10 mouse cellular contexts compared by ENCODE assay signal in genomic region chr8:61236506-61237268, GRCm38 (mm10). TPM values are rescaled to one million over a fixed set of nuclear protein-coding genes. Genes with fewer than 3 reads are reported as not detected.
DNase-seq lines count a peak whose midpoint lies in the region; ATAC-seq and TF ChIP-seq lines count a peak whose summit lies in the region.
"Had no signal": no experiment of that assay in that cellular context is flagged by ENCODE, and none has a peak within 500 bp of the region (broad histone marks: within the 10 kb centered on the region; RNA-seq: fewer than 3 reads in every experiment).

No protein-coding gene starts in this region.

- peaks cover 35% of the 10 kb centered on the region for H3K4me1 ChIP-seq in forebrain, embryonic 10.5 days
- H3K4me1 ChIP-seq in forebrain, embryonic 11.5 days (replicated peaks; ENCODE audit: control insufficient read depth, insufficient read depth, low read length) = no peaks in the 10 kb centered on the region
- peaks cover 22% of the 10 kb centered on the region for H3K4me1 ChIP-seq in hindbrain, embryonic 15.5 days (replicated peaks)
- H3K4me1 ChIP-seq in hindbrain, postnatal 0 days (ENCODE audit: insufficient read depth, low read length) = no peaks in the 10 kb centered on the region
- H3K4me1 ChIP-seq in liver, embryonic 12.5 days = peaks cover 12% of the 10 kb centered on the region

- H3K36me3 ChIP-seq in forebrain, embryonic 10.5 days (replicated peaks) = peaks cover 51% of the 10 kb centered on the region
- no peaks in the 10 kb centered on the region; the same call in 1 of the 2 replicates for H3K36me3 ChIP-seq in forebrain, embryonic 11.5 days (ENCODE audit: control insufficient read depth, insufficient read depth, low read length)
- H3K36me3 ChIP-seq in hindbrain, embryonic 15.5 days = no peaks in the 10 kb centered on the region
- H3K36me3 ChIP-seq in hindbrain, postnatal 0 days (ENCODE audit: insufficient read depth, low read length) = no peaks in the 10 kb centered on the region
- H3K36me3 ChIP-seq in liver, embryonic 12.5 days = no peaks in the 10 kb centered on the region

- H3K4me3 ChIP-seq in forebrain, embryonic 10.5 days = no peak overlapping the region
- H3K4me3 ChIP-seq in forebrain, embryonic 11.5 days (ENCODE audit: low read depth, low read length) = no peak overlapping the region
- H3K4me3 ChIP-seq in hindbrain, embryonic 15.5 days = no peak overlapping the region
- no peak overlapping the region for H3K4me3 ChIP-seq in hindbrain, postnatal 0 days (ENCODE audit: low read length)
- H3K4me3 ChIP-seq in liver, embryonic 12.5 days = no peak overlapping the region

- 82% methylated on average over 9 of the region's 9 CpGs for WGBS in forebrain, embryonic 10.5 days
- WGBS in forebrain, embryonic 11.5 days = 82% methylated on average over 9 of the region's 9 CpGs
- WGBS in hindbrain, embryonic 15.5 days = 74% methylated on average over 9 of the region's 9 CpGs
- 73% methylated on average over 9 of the region's 9 CpGs for WGBS in hindbrain, postnatal 0 days
- WGBS in liver, embryonic 12.5 days (ENCODE audit: insufficient replicate concordance) = 42% methylated on average over 9 of the region's 9 CpGs

- no peak for DNase-seq in forebrain, embryonic 10.5 days (ENCODE audit: extremely low spot score, low spot score)
- no peak for DNase-seq in forebrain, embryonic 11.5 days (ENCODE audit: low spot score)
- DNase-seq in hindbrain, postnatal 0 days (ENCODE audit: low spot score) = no peak
- DNase-seq in brain, embryonic 18.5 days (ENCODE audit: low read depth, low spot score) = peak; percentile 72
- no peak for DNase-seq in adrenal gland, adult (ENCODE audit: inconsistent age in 2 of 2, low spot score in 1 of 2)
- no peak for DNase-seq in neural tube, embryonic 10.5 days (ENCODE audit: extremely low spot score, low spot score)
- DNase-seq: cerebellum, postnatal 25 days; heart, postnatal 14 days had no signal

- no peak overlapping the region for H3K9ac ChIP-seq in forebrain, embryonic 11.5 days (ENCODE audit: low read length)
- no peak overlapping the region for H3K9ac ChIP-seq in hindbrain, embryonic 15.5 days
- no peak overlapping the region for H3K9ac ChIP-seq in hindbrain, postnatal 0 days (replicated peaks; ENCODE audit: low read length)
- H3K9ac ChIP-seq in liver, embryonic 12.5 days = no peak overlapping the region

- no peak for TF ChIP-seq CTCF in hindbrain, postnatal 0 days (IDR thresholded peaks at IDR 0.05; ENCODE audit: low read depth)

- peaks cover under 1% of the 10 kb centered on the region; the same call in 1 of the 2 replicates for H3K9me3 ChIP-seq in forebrain, embryonic 10.5 days
- no peaks in the 10 kb centered on the region for H3K9me3 ChIP-seq in forebrain, embryonic 11.5 days (ENCODE audit: control insufficient read depth, low read length)
- H3K9me3 ChIP-seq in hindbrain, embryonic 15.5 days = no peaks in the 10 kb centered on the region
- no peaks in the 10 kb centered on the region for H3K9me3 ChIP-seq in hindbrain, postnatal 0 days (ENCODE audit: low read length)
- H3K9me3 ChIP-seq in liver, embryonic 12.5 days (replicated peaks) = no peaks in the 10 kb centered on the region

- no peak; the same call in 1 of the 2 replicates for ATAC-seq in forebrain, embryonic 11.5 days (replicated peaks; ENCODE audit: low FRiP score)
- ATAC-seq in hindbrain, embryonic 15.5 days (ENCODE audit: low FRiP score, low read depth) = peak; percentile 13; the same call in 1 of the 2 replicates
- no peak for ATAC-seq in hindbrain, postnatal 0 days
- ATAC-seq in liver, embryonic 12.5 days = peak; percentile 35; the same call in 1 of the 2 replicates

- H3K27ac ChIP-seq in forebrain, embryonic 10.5 days = 0 out of 2 replicates have a peak overlapping the region, but pooled peaks have one; percentile 65
- H3K27ac ChIP-seq in forebrain, embryonic 11.5 days (ENCODE audit: low read depth, low read length) = no peak overlapping the region
- no peak overlapping the region for H3K27ac ChIP-seq in hindbrain, embryonic 15.5 days (replicated peaks)
- H3K27ac ChIP-seq in hindbrain, postnatal 0 days = no peak overlapping the region
- no peak overlapping the region for H3K27ac ChIP-seq in liver, embryonic 12.5 days

- H3K4me2 ChIP-seq in forebrain, embryonic 11.5 days (ENCODE audit: low read depth, low read length, severe bottlenecking) = no peak overlapping the region
- no peak overlapping the region for H3K4me2 ChIP-seq in hindbrain, embryonic 15.5 days
- H3K4me2 ChIP-seq in hindbrain, postnatal 0 days (ENCODE audit: low read depth, low read length) = no peak overlapping the region
- no peak overlapping the region for H3K4me2 ChIP-seq in liver, embryonic 12.5 days

- no peaks in the 10 kb centered on the region for H3K27me3 ChIP-seq in forebrain, embryonic 10.5 days (ENCODE audit: poor library complexity, severe bottlenecking)
- H3K27me3 ChIP-seq in forebrain, embryonic 11.5 days (ENCODE audit: control insufficient read depth, insufficient read depth, low read length) = no peaks in the 10 kb centered on the region
- no peaks in the 10 kb centered on the region for H3K27me3 ChIP-seq in hindbrain, embryonic 15.5 days
- no peaks in the 10 kb centered on the region for H3K27me3 ChIP-seq in hindbrain, postnatal 0 days (ENCODE audit: insufficient read depth, low read length)
- no peaks in the 10 kb centered on the region for H3K27me3 ChIP-seq in liver, embryonic 12.5 days (replicated peaks)

RNA-seq across cellular contexts. Expression of gene Sh3rf1, which starts 13.0 kb away (rescaled TPM):
- 18.1 and 18.2 TPM in 2 replicates for polyA plus RNA-seq in forebrain, embryonic 10.5 days (2016; fragmentation: Nextera tagmentation; extraction: Ambion mirVana)
- 28.1 and 28.8 TPM in 2 replicates for polyA plus RNA-seq in forebrain, embryonic 11.5 days (2014; fragmentation: Nextera tagmentation; extraction: Ambion mirVana)
- polyA plus RNA-seq in hindbrain, embryonic 15.5 days (2015; fragmentation: Nextera tagmentation; extraction: Ambion mirVana) = 25.8 and 28.0 TPM in 2 replicates
- total RNA-seq in hindbrain, postnatal 0 days (2014; rRNA removed) = 31.3 and 33.9 TPM in 2 replicates
- 17.8 and 17.9 TPM in 2 replicates for polyA plus RNA-seq in hindbrain, postnatal 0 days (2015; fragmentation: Nextera tagmentation; extraction: Ambion mirVana)
- polyA plus RNA-seq in liver, embryonic 12.5 days (2016; fragmentation: Nextera tagmentation; extraction: Ambion mirVana) = 2.8 and 3.2 TPM in 2 replicates

Comparison
In these comparisons a context has a peak if more than half of its experiments do, and no peak if none do; other contexts are left out.
1. ATAC-seq: peak in hindbrain, embryonic 15.5 days (single experiment) and liver, embryonic 12.5 days (single experiment); none in forebrain, embryonic 11.5 days (single experiment) and hindbrain, postnatal 0 days (single experiment).